Mouse (Mus musculus): ENCODE measurements around the gene Card19. TPM values are rescaled to one million over a fixed set of nuclear protein-coding genes. Genes with fewer than 3 reads are reported as not detected.
A peak's percentile ranks its signal among the peaks of the same experiment; 100 is the strongest.

Card19 gene
- total and polyA plus RNA-seq, 3 experiments = 15.8 to 51.8 TPM; not detected in 1

- H3K9ac ChIP-seq (ENCODE audit: control insufficient read depth, low read depth, low read length, poor library complexity, severe bottlenecking) = no peak overlapping the region
- no peaks in the 10 kb centered on the region for H3K9me3 ChIP-seq (replicated peaks; ENCODE audit: insufficient read depth, low read length)
- no peak overlapping the region for H3K27ac ChIP-seq (ENCODE audit: control insufficient read depth, low read depth, low read length)
- no peak for TF ChIP-seq BHLHE40 (IDR thresholded peaks at IDR 0.05; ENCODE audit: borderline replicate concordance, low read depth, low read length)
- TF ChIP-seq CTCF (IDR thresholded peaks at IDR 0.05 in 2 of 3, conservative IDR thresholded peaks at IDR 0.05 in 1 of 3; ENCODE audit: control insufficient read depth in 1 of 3, insufficient read depth in 1 of 3, low read depth in 2 of 3, low read length in 3 of 3, poor library complexity in 1 of 3, severe bottlenecking in 1 of 3) = peak; percentile 25 to 54 (median 47); a peak in 5 of 6 replicates
- peak; percentile 14 for TF ChIP-seq RAD21 (IDR thresholded peaks at IDR 0.05; ENCODE audit: low read depth, low read length)
- TF ChIP-seq TCF12 (IDR thresholded peaks at IDR 0.05; ENCODE audit: low read depth, low read length) = no peak
- TF ChIP-seq SMC3 (IDR thresholded peaks at IDR 0.05; ENCODE audit: low read depth, low read length) = peak; percentile 41
- no peaks in the 10 kb centered on the region for H3K4me1 ChIP-seq (ENCODE audit: control insufficient read depth in 1 of 2, insufficient read depth in 2 of 2, low read length in 2 of 2)
- no peaks in the 10 kb centered on the region for H3K79me2 ChIP-seq (ENCODE audit: control insufficient read depth, insufficient read depth, low read length, poor library complexity)
- H3K36me3 ChIP-seq (ENCODE audit: control insufficient read depth in 1 of 2, insufficient read depth in 2 of 2, low read length in 2 of 2) = no peaks in the 10 kb centered on the region
- DNase-seq (ENCODE audit: low read depth, low spot score) = peak; percentile 30
- H3K27me3 ChIP-seq (ENCODE audit: control insufficient read depth in 1 of 2, insufficient read depth in 2 of 2, low read length in 2 of 2) = no peaks in the 10 kb centered on the region
- no peak overlapping the region for H3K4me3 ChIP-seq (ENCODE audit: control insufficient read depth in 1 of 2, insufficient read depth in 1 of 2, low read depth in 2 of 2, low read length in 2 of 2)
These were observed 18.9 kb upstream of the Card19 start for GRCm38 (mm10) chr13:49234711-49235110.

GRCm38 (mm10) chr13:49233792-49234572 lies 18.1 kb upstream of the Card19 start:
- no peak for TF ChIP-seq ELF1 (IDR thresholded peaks at IDR 0.05; ENCODE audit: low read depth, low read length)
- TF ChIP-seq GABPA (IDR thresholded peaks at IDR 0.05; ENCODE audit: low read depth, low read length) = no peak
- no peak for TF ChIP-seq NRF1 (IDR thresholded peaks at IDR 0.05; ENCODE audit: insufficient read depth, low read depth, low read length, poor library complexity, severe bottlenecking)
- TF ChIP-seq BHLHE40 (IDR thresholded peaks at IDR 0.05; ENCODE audit: borderline replicate concordance, low read depth, low read length) = no peak
- TF ChIP-seq ETS1 (IDR thresholded peaks at IDR 0.05; ENCODE audit: low read depth, low read length) = no peak
- no peak for TF ChIP-seq TAL1 (IDR thresholded peaks at IDR 0.05; ENCODE audit: low read length)
- TF ChIP-seq CHD2 (IDR thresholded peaks at IDR 0.05; ENCODE audit: low read length) = no peak
- H3K4me3 ChIP-seq (ENCODE audit: control insufficient read depth in 1 of 2, insufficient read depth in 1 of 2, low read depth in 2 of 2, low read length in 2 of 2) = no peak overlapping the region
- H3K4me1 ChIP-seq (ENCODE audit: control insufficient read depth in 1 of 2, insufficient read depth in 2 of 2, low read length in 2 of 2) = no peaks in the 10 kb centered on the region
- H3K9ac ChIP-seq (ENCODE audit: control insufficient read depth, low read depth, low read length, poor library complexity, severe bottlenecking) = no peak overlapping the region
- no peaks in the 10 kb centered on the region for H3K27me3 ChIP-seq (ENCODE audit: control insufficient read depth in 1 of 2, insufficient read depth in 2 of 2, low read length in 2 of 2)
- DNase-seq (ENCODE audit: low read depth, low spot score) = no peak
- no peaks in the 10 kb centered on the region for H3K9me3 ChIP-seq (replicated peaks; ENCODE audit: insufficient read depth, low read length)
- no peaks in the 10 kb centered on the region for H3K36me3 ChIP-seq (ENCODE audit: control insufficient read depth in 1 of 2, insufficient read depth in 2 of 2, low read length in 2 of 2)
- no peak overlapping the region for H3K27ac ChIP-seq (ENCODE audit: control insufficient read depth, low read depth, low read length)
- H3K79me2 ChIP-seq (ENCODE audit: control insufficient read depth, insufficient read depth, low read length, poor library complexity) = no peaks in the 10 kb centered on the region

- Histone ChIP-seq H3K9me3 (replicated peaks; ENCODE audit: insufficient read depth, low read length) (no peaks in the 10 kb centered on the region), H3K4me1 (ENCODE audit: control insufficient read depth in 1 of 2, insufficient read depth in 2 of 2, low read length in 2 of 2) (no peaks in the 10 kb centered on the region), H3K27me3 (ENCODE audit: control insufficient read depth in 1 of 2, insufficient read depth in 2 of 2, low read length in 2 of 2) (0 out of 4 replicates have a peak, but pooled peaks cover 0 to 2% of the 10 kb centered on the region in 2 experiments), H3K27ac (ENCODE audit: control insufficient read depth, low read depth, low read length) (no peak overlapping the region), H3K36me3 (ENCODE audit: control insufficient read depth in 1 of 2, insufficient read depth in 2 of 2, low read length in 2 of 2) (no peaks in the 10 kb centered on the region), H3K9ac (ENCODE audit: control insufficient read depth, low read depth, low read length, poor library complexity, severe bottlenecking) (no peak overlapping the region), H3K79me2 (ENCODE audit: control insufficient read depth, insufficient read depth, low read length, poor library complexity) (no peaks in the 10 kb centered on the region), H3K4me3 (ENCODE audit: control insufficient read depth in 1 of 2, insufficient read depth in 1 of 2, low read depth in 2 of 2, low read length in 2 of 2) (no peak overlapping the region)
- DNase-seq (ENCODE audit: low read depth, low spot score) = no peak
- TF ChIP-seq ETS1 (IDR thresholded peaks at IDR 0.05; ENCODE audit: low read depth, low read length) (no peak), E2F4 (IDR thresholded peaks at IDR 0.05; ENCODE audit: borderline replicate concordance, low read depth, low read length) (no peak), CHD1 (IDR thresholded peaks at IDR 0.05; ENCODE audit: low read depth, low read length) (no peak), CTCF (IDR thresholded peaks at IDR 0.05 in 2 of 3, conservative IDR thresholded peaks at IDR 0.05 in 1 of 3; ENCODE audit: control insufficient read depth in 1 of 3, insufficient read depth in 1 of 3, low read depth in 2 of 3, low read length in 3 of 3, poor library complexity in 1 of 3, severe bottlenecking in 1 of 3) (no peak), MAFK (IDR thresholded peaks at IDR 0.05; ENCODE audit: borderline replicate concordance, low read depth, low read length) (no peak), MXI1 (IDR thresholded peaks at IDR 0.05; ENCODE audit: low read depth, low read length) (no peak), NELFE (IDR thresholded peaks at IDR 0.05; ENCODE audit: low read depth, low read length) (no peak)
These were observed 9.8 kb upstream of the Card19 start for GRCm38 (mm10) chr13:49225633-49226032.
